Mouse (Mus musculus): ENCODE measurements around the gene Enthd1. TPM values are rescaled to one million over a fixed set of nuclear protein-coding genes. Genes with fewer than 3 reads are reported as not detected.

The Enthd1 gene
- polyA plus RNA-seq, 1 experiment from 2014 or later = not detected

GRCm38 (mm10) chr15:80413988-80414721 lies 150.8 kb downstream of the Enthd1 start:
- Histone ChIP-seq H3K4me3 (no peak overlapping the region), H3K4me1 (no peaks in the 10 kb centered on the region), H3K9ac (no peak overlapping the region), H3K27ac (no peak overlapping the region), H3K27me3 (no peaks in the 10 kb centered on the region), H3K4me2 (no peak overlapping the region), H3K36me3 (ENCODE audit: poor library complexity, severe bottlenecking) (no peaks in the 10 kb centered on the region), H3K9me3 (replicated peaks) (no peaks in the 10 kb centered on the region)
- no peak for ATAC-seq
- 85% methylated on average over 17 of the region's 17 CpGs for WGBS

DNA sequence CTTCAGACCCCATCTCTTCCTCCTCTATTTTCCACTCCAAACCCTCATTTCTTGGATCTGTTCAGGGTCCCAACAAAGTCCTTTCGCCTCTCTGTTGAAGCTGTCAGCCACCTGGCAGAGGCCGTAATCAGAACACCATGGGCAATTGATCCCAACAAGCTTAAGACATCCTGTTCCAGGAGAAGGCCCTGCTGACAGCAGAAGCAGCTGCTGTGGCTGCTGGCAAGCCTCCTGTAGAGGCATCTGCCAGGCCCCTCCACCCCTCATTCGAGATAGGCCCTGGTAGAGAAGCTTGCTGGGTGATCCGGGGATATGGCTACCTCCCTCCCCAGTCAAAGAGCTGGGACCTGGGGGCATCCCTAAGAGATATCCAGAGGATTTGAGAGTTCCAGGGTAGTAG lies 151.9 kb downstream of the Enthd1 start:
- 92% methylated on average over 4 of the region's 4 CpGs for WGBS
- Histone ChIP-seq H3K4me3 (no peak overlapping the region), H3K27me3 (no peaks in the 10 kb centered on the region), H3K9me3 (replicated peaks) (no peaks in the 10 kb centered on the region), H3K4me1 (no peaks in the 10 kb centered on the region), H3K27ac (no peak overlapping the region), H3K36me3 (ENCODE audit: poor library complexity, severe bottlenecking) (no peaks in the 10 kb centered on the region), H3K9ac (no peak overlapping the region), H3K4me2 (no peak overlapping the region)
- ATAC-seq = no peak

- 82% methylated on average over 7 of the region's 7 CpGs for WGBS
- no peak overlapping the region for H3K9ac ChIP-seq
- H3K4me2 ChIP-seq = no peak overlapping the region
- H3K4me1 ChIP-seq = no peaks in the 10 kb centered on the region
- no peak for ATAC-seq
- H3K9me3 ChIP-seq (replicated peaks) = no peaks in the 10 kb centered on the region
- H3K27me3 ChIP-seq = no peaks in the 10 kb centered on the region
- no peaks in the 10 kb centered on the region for H3K36me3 ChIP-seq (ENCODE audit: poor library complexity, severe bottlenecking)
- H3K4me3 ChIP-seq = no peak overlapping the region
- no peak overlapping the region for H3K27ac ChIP-seq
Observed at GRCm38 (mm10) chr15:80410661-80411060, 154.3 kb downstream of the Enthd1 start.

- ATAC-seq = no peak
- no peaks in the 10 kb centered on the region for H3K27me3 ChIP-seq
- no peak overlapping the region for H3K27ac ChIP-seq
- H3K4me2 ChIP-seq = no peak overlapping the region
- no peaks in the 10 kb centered on the region for H3K9me3 ChIP-seq (replicated peaks)
- H3K4me1 ChIP-seq = no peaks in the 10 kb centered on the region
- H3K36me3 ChIP-seq (ENCODE audit: poor library complexity, severe bottlenecking) = no peaks in the 10 kb centered on the region
- WGBS = 46% methylated on average over 1 of the region's 1 CpGs
- no peak overlapping the region for H3K4me3 ChIP-seq
- no peak overlapping the region for H3K9ac ChIP-seq
Observed at GRCm38 (mm10) chr15:80407873-80408272, 157.1 kb downstream of the Enthd1 start.

Other genes with a start within 250 kb of the Enthd1 start
- gene Grap2, start 7.4 kb upstream of the Enthd1 start, polyA plus RNA-seq (2015; fragmentation: Nextera tagmentation; extraction: Ambion mirVana) = 0.26 and 0.91 TPM in 2 replicates
- gene Fam83f, start 106.7 kb upstream of the Enthd1 start, polyA plus RNA-seq (2015; fragmentation: Nextera tagmentation; extraction: Ambion mirVana) = 0.09 TPM in 1 of 2 replicates, not detected in the other
- gene Tnrc6b, start 146.2 kb upstream of the Enthd1 start, polyA plus RNA-seq (2015; fragmentation: Nextera tagmentation; extraction: Ambion mirVana) = 37.2 and 41.0 TPM in 2 replicates

All from forebrain, embryonic 13.5 days (tissue).